Mouse (Mus musculus): ENCODE data around the gene Tanc1.

DNA sequence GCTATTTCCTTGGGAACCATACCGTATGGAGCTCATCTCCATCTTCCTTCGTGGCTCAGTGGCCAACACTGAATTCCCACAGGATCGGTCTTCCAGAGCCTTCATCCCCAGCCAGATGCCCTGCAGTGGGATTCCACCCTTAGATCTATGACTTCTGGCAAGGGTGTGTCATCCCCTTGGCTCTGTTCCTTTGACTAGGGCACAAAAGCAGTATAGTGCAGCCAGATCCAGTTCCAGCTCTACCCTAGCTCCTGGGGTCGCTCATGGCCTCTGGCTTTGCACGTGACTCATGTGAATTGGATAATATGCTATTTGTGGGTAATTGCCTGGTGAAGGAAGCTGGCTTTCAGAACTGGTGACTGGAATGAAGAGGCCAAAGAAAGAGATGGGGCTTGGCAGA, 126.5 kb downstream of the Tanc1 start:
- no peak for TF ChIP-seq CTCF (IDR thresholded peaks at IDR 0.05)
- no peak for TF ChIP-seq EP300 (IDR thresholded peaks at IDR 0.05; ENCODE audit: insufficient read depth, low read depth, low read length)
- no peak for TF ChIP-seq POLR2A (IDR thresholded peaks at IDR 0.05; ENCODE audit: insufficient read depth, low read depth, low read length)
